Mouse (Mus musculus) brown adipose tissue, adult 24 weeks (tissue): Measurements from ENCODE around the gene Bach2. TPM values are rescaled to one million over a fixed set of nuclear protein-coding genes. Genes with fewer than 3 reads are reported as not detected.

Source experiments
- H3K27ac ChIP-seq: fragments of 200-500 bp; replicated peaks from 2 replicates; pipeline ENCODE4 v1.5.1; 2012; ENCODE audit warnings: low read depth, mild to moderate bottlenecking, low read length
- H3K4me1 ChIP-seq: fragments of 200-500 bp; 2 replicates; pipeline ENCODE4 v1.6.1; 2012; ENCODE audit warnings: low read length, mixed read lengths; ENCODE audit not compliant: control insufficient read depth, insufficient read depth, insufficient read length
- H3K4me3 ChIP-seq: fragments of 200-500 bp; 2 replicates; pipeline ENCODE4 v1.5.1; 2012; ENCODE audit warnings: low read depth, mild to moderate bottlenecking, low read length, moderate library complexity; ENCODE audit not compliant: insufficient read depth
- polyA plus RNA-seq: library from polyadenylated mRNA; stranded (reverse); fragments of >200 nt; gene quantifications from 2 replicates; pipeline ENCODE4 v1.2.4, GENCODE M21; 2012; ENCODE audit not compliant: missing spikeins, insufficient read depth, insufficient read length

Gene Bach2
- polyA plus RNA-seq, 1 experiment = 1.2 TPM

DNA sequence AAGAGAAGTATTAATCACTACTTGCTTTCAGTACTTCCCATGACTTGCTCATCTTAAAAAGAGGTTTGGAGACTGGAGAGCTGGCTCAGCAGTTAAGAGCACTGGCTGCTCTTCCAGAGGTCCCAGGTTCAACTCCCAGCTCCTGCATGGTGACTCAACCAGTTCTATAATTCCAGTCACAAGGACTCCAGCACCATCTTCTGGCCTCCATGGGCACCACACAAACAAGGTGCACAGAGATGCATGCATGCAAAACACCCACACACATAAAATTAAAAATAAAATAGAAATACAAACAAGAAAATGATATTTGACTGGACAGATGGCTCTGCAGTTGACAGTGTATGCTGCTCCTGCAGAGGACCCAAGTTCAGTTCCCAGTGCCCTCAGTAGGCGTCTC is 336.0 kb downstream of the Bach2 start:
- no peak overlapping the region for H3K4me3 ChIP-seq
- H3K27ac ChIP-seq = no peak overlapping the region
- no peaks in the 10 kb centered on the region for H3K4me1 ChIP-seq

DNA sequence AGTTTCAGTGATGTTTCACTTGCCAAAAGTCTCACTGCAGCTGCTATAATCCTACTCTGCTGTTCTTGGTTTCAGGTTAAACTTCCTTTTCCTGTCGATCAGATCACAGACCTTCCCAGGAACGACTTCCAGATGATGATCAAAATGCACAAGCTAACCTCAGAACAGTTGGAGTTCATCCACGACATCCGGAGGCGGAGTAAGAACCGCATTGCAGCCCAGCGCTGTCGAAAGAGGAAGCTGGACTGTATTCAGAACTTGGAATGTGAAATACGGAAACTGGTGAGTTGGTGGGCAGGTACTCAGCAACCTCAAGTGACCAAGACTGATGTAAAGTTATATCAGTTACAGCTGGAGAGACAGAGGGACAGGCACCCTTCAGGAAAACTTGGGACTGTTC is 336.6 kb downstream of the Bach2 start:
- Histone ChIP-seq H3K27ac (no peak overlapping the region), H3K4me3 (no peak overlapping the region), H3K4me1 (no peaks in the 10 kb centered on the region)

DNA sequence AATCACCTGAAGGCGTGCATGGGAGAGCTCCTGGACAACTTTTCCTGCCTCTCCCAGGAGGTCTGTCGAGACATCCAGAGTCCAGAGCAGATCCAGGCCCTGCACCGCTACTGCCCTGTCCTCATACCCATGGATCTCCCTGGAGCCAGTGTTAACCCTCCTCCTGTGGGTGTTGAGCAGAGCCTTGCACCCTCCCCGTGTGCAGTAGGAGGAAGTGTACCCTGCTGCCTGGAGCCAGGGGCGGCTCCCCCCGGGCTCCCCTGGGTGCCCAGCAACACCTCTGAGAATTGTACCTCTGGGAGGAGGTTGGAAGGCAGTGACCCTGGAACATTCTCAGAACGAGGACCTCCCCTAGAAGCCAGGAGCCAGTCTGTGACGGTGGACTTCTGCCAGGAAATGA is 341.2 kb downstream of the Bach2 start:
- H3K27ac ChIP-seq = no peak overlapping the region
- H3K4me3 ChIP-seq = no peak overlapping the region
- H3K4me1 ChIP-seq = no peaks in the 10 kb centered on the region

DNA sequence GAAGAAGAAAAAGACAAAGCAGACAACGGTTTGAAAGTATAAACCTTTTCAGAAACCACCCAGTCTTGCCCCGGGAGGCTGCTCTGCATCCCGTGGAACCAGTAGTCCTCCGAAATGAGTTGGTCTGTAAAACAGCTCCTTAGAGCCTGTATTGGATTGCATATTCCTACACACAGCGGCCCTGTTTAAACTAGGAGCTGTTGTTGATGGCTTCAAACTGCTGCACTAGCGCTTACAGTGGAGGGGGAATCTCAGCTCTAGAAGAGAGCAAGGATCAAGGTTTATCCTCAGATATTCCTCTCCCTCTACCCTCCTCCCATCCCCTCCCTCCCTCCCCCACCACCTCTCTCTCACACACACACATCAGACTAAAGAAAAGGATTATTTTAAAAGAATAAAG is 345.6 kb downstream of the Bach2 start:
- H3K4me1 ChIP-seq = no peaks in the 10 kb centered on the region
- H3K27ac ChIP-seq = no peak overlapping the region
- no peak overlapping the region for H3K4me3 ChIP-seq

DNA sequence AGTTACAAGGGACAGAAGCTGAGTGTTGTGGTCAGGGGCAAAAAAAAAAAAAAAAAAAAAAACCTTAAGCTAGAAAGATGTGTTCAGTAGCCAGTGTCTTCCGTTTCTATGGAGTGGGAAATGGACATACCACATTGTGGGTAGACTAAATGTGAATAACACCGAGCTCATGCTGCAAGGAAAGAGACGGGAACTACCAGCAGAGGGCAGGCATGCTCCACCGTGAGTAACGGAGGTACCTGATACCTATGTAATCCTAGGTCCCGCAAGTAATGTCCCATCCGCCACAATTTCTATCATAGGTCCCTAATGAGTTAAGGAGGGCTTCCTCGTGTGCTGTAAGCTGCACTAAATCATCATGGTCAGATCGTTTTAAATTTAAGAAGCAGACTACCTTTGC is 348.0 kb downstream of the Bach2 start:
- Histone ChIP-seq H3K4me3 (no peak overlapping the region), H3K4me1 (no peaks in the 10 kb centered on the region), H3K27ac (no peak overlapping the region)

DNA sequence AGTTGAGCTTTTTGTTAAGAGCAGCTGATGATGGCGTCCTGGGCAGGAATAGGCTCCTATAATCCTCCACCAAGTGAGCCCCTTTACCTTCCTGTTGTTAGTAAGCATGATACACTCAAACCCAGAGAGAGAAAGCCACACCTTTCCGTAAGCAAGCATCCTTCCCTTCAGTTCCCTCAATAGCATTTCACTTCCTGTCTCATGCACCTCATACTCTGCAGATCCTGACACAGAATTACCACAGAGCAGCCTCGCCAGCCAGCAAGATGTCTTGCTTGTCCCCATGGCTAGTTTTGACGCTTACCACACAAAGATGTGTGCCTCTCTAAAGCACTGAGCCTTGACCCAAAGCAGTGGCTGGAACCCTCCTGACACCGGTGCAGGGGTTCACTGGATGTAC is 348.9 kb downstream of the Bach2 start:
- H3K4me1 ChIP-seq = no peaks in the 10 kb centered on the region
- H3K4me3 ChIP-seq = no peak overlapping the region
- no peak overlapping the region for H3K27ac ChIP-seq

DNA sequence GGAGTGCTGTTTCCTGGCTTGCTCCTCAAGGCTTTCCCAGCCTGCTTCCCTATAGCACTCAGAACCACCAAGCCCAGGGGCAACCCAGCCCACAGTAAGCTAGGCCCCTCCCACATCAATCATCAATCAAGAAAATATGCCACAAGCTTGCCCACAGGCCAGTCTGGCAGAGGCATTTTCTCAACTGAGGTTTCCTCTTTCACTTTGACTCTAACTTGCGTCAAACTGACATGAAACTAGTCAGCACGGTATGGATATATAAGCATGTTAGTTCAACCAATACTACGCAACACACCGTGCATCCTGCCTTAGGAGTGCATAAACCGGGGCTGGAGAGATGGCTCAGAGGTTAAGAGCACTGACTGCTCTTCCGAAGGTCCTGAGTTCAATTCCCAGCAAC is 349.6 kb downstream of the Bach2 start:
- no peaks in the 10 kb centered on the region for H3K4me1 ChIP-seq
- no peak overlapping the region for H3K4me3 ChIP-seq
- H3K27ac ChIP-seq = no peak overlapping the region

DNA sequence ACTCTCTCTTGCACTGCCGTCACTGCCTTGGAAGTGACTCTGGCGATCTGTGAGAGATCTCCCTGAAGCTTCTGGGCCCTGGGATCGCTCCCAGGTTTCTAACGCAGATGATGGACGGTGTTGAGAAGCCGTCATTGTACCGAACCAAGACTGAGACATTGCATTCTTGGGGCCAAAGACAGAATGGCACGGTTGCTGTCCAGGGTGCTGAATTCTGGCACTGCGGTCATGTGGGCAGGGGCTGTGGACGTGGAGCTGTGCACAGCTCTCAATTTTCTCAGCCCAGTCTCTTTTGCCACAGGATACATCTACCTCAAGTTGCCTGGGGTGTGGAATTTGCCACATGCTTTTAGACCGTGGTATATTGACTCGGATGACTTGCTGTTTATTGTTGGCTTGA is 362.5 kb downstream of the Bach2 start:
- H3K27ac ChIP-seq = no peak overlapping the region
- no peak overlapping the region for H3K4me3 ChIP-seq
- no peaks in the 10 kb centered on the region for H3K4me1 ChIP-seq

DNA sequence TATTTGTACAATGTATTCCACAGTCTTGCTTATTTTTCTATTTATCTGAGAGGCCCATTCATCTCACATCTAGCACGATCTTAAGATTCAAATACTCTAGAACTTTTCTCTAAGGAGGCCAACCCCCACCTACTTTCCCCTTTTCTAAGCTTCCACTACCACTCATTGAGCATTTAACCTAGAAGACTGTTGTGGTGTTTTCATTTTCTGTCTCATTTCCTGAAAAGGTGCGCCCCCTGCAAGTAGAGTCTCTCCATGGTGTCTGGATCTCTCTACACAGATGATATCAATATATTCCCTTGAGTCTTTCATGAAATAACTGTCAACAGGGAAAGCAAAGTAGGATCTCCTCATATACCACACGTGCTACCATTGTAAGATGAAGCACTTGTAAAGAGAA is 364.1 kb downstream of the Bach2 start, which contains the start of gene Gja10:
Gene Gja10 (minus strand): TSS at position 101 of the 400 bp plus-strand sequence.
- Histone ChIP-seq H3K4me1 (no peaks in the 10 kb centered on the region), H3K4me3 (no peak within 1 kb of the TSS), H3K27ac (no peak within 1 kb of the TSS)

DNA sequence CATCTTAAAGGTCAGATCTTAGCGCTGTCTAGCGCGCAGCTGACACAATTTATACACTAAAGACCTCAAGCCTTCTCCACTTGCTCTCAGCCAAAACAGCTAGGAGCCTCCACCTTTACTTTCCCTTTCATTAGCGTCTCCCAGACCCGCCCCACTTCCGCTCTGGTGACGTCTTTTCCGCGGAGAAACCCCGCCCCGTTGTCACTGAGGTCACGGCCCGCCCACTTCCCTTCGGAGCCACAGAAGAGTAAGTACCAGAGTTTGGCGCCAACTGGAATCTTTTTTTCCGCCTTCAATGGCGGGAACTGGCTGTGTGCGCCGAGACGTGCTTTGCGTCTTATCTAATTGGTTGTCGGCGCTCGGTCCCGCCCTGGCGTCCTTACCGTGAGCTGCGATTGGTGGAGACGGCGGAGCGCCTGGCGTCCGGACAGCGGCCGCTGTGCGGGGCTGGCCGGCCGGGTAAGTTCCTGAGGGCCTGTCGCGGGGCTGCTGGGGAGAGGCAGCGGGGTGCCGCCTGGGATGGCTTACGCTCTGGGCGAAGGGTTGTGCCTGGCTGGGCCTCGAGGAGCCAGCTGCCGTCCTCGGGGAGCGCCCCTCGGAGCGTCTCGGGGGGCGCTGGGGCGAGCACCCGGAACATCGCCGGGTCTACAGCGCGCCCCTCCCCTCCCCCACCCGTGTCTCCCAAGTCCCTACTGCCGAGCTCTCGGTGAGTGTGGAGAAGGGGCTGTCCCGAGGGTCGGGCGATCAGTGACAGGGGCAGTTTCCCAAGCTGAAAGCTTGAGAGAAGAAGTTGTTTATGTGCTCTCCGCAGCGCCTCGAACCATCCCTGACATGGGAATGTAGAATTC is 376.7 kb downstream of the Bach2 start, which contains the start of gene Casp8ap2:
Gene Casp8ap2 (plus strand): TSS at position 418 of the 848 bp plus-strand sequence.
- H3K4me1 ChIP-seq = no peaks in the 10 kb centered on the region
- peak within 1 kb of the TSS; percentile 85 for H3K27ac ChIP-seq
- peak within 1 kb of the TSS; percentile 73 for H3K4me3 ChIP-seq

DNA sequence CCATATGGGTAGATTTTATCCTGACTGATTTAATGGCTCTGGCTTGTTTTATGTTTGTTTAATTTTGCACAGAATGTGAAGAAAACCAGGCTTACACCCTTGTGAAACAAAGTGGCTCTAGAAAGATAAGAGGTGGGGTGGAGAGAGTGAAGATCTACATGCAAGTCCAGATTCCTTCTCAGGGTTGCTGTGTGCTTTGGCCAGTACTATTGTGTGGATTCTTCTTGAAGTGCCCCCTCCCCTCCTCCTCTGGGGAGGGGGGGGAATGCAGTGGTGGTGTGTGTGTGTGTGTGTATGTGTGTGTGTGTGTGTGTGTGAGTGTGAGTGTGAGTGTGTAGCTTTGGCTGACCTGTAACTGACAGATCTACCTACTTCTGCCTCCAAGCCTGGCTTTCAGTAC is 383.0 kb downstream of the Bach2 start:
- H3K4me1 ChIP-seq = no peaks in the 10 kb centered on the region
- no peak overlapping the region for H3K27ac ChIP-seq
- no peak overlapping the region for H3K4me3 ChIP-seq
